Mouse (Mus musculus) kidney, postnatal 4 days (tissue): Measurements from ENCODE around the gene Ablim1.

ENCODE experiments used
- DNase-seq, 2 experiments: peaks; one replicate each; pipeline ENCODE4 v3.0.0; 2021; ENCODE audit warnings: mixed read lengths in 2 of 2

The Ablim1 gene

GRCm38 (mm10) chr19:57118785-57119565 is 195.7 kb downstream of the Ablim1 start:
- DNase-seq: peak; percentile 80 to 88

GRCm38 (mm10) chr19:57117751-57118150 is 197.0 kb downstream of the Ablim1 start:
- DNase-seq: peak in 1 of 2 experiments; percentile 43

GRCm38 (mm10) chr19:57116871-57117501 is 197.7 kb downstream of the Ablim1 start:
- peak; percentile 36 to 68 for DNase-seq

- no peak for DNase-seq
These were observed 199.0 kb downstream of the Ablim1 start for GRCm38 (mm10) chr19:57115670-57116069.

GRCm38 (mm10) chr19:57114951-57115350 is 199.8 kb downstream of the Ablim1 start:
- DNase-seq: no peak

GRCm38 (mm10) chr19:57113975-57114374 is 200.7 kb downstream of the Ablim1 start:
- DNase-seq: no peak

- no peak for DNase-seq
These were observed 201.8 kb downstream of the Ablim1 start for GRCm38 (mm10) chr19:57112816-57113406.

GRCm38 (mm10) chr19:57112231-57112815 is 202.4 kb downstream of the Ablim1 start:
- no peak for DNase-seq

GRCm38 (mm10) chr19:57111301-57111700 is 203.4 kb downstream of the Ablim1 start:
- no peak for DNase-seq

- no peak for DNase-seq
These were observed 205.1 kb downstream of the Ablim1 start for GRCm38 (mm10) chr19:57109620-57110019.

GRCm38 (mm10) chr19:57106513-57106912 is 208.2 kb downstream of the Ablim1 start:
- no peak for DNase-seq

GRCm38 (mm10) chr19:57106031-57106430 is 208.7 kb downstream of the Ablim1 start:
- DNase-seq: no peak

GRCm38 (mm10) chr19:57105156-57105555 is 209.6 kb downstream of the Ablim1 start:
- no peak for DNase-seq

GRCm38 (mm10) chr19:57104171-57104748 is 210.5 kb downstream of the Ablim1 start:
- peak in 1 of 2 experiments; percentile 46 for DNase-seq

GRCm38 (mm10) chr19:57103360-57103958 is 211.3 kb downstream of the Ablim1 start:
- no peak for DNase-seq

- no peak for DNase-seq
These were observed 212.7 kb downstream of the Ablim1 start for GRCm38 (mm10) chr19:57101986-57102385.

GRCm38 (mm10) chr19:57100753-57101446 is 213.8 kb downstream of the Ablim1 start:
- DNase-seq: no peak

GRCm38 (mm10) chr19:57099986-57100385 is 214.7 kb downstream of the Ablim1 start:
- DNase-seq: no peak

GRCm38 (mm10) chr19:57099094-57099357 is 215.7 kb downstream of the Ablim1 start:
- no peak for DNase-seq

- peak; percentile 37 to 56 for DNase-seq
These were observed 216.3 kb downstream of the Ablim1 start for GRCm38 (mm10) chr19:57098241-57099093.

GRCm38 (mm10) chr19:57095340-57095739 is 219.4 kb downstream of the Ablim1 start:
- no peak for DNase-seq
